Mouse (Mus musculus) adrenal gland, postnatal 36 days (tissue): Measurements from ENCODE around the gene Churc1. TPM values are rescaled to one million over a fixed set of nuclear protein-coding genes. Genes with fewer than 3 reads are reported as not detected.

Source experiments
- DNase-seq, 2 experiments: peaks; one replicate each; pipeline ENCODE4 v3.0.0; 2021; ENCODE audit warnings: mixed read lengths in 1 of 2
- long read RNA-seq, 2 experiments: library from polyadenylated mRNA; stranded (forward); transcript quantifications; one replicate each; pipeline ENCODE4 v2.0.0; 2021; ENCODE audit warnings: borderline sequencing depth in 2 of 2
- total RNA-seq, 2 experiments: library from RNA; stranded (reverse); gene quantifications; 2 replicates each; pipeline ENCODE4 v1.2.3; 2021

The Churc1 gene
- 10 to 100 TPM; 77.8 to 87.4 TPM for total RNA-seq
- long read RNA-seq, experiment 1, transcript Churc1-203 (3 exons, 462 nt), result minor isoform, 6 of 67 reads
- long read RNA-seq, experiment 1, transcript Churc1-201 (4 exons, 676 nt), result major isoform, 52 of 67 reads
- long read RNA-seq, experiment 1, partial matches to known transcripts, result 1 of 67 reads
- long read RNA-seq, experiment 1, other reads (novel, unspliced or antisense), result 8 of 67 reads
- long read RNA-seq, experiment 2, transcript Churc1-201 (4 exons, 676 nt), result major isoform, 11 of 17 reads
- long read RNA-seq, experiment 2, partial matches to known transcripts, result 2 of 17 reads
- long read RNA-seq, experiment 2, other reads (novel, unspliced or antisense), result 4 of 17 reads

DNA sequence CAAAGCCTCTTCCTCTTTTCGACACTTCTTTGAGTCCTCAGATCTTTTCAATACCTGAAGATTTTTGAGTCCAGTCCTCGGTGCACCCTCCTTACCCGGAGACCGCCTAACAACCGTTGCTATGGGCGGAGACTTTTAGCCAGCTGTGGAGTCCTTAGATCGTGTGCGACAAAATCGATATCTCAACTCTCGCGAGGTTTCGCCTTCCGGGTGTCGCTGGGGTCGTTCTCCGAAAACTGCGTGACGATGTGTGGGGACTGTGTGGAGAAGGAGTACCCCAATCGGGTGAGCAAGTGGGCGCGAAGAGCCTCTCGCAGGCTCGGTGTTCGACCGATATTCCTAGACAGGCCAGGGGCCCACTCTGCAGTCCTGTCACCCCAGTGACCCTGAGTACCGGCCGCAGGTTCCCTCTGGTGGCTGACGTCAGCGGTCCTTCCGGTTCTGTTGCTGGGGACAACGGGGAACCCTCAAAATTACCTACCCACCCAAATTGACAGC, at the start of gene Churc1, which contains the start of gene Fntb:
Gene Churc1 (plus strand): TSS at position 185 of the 498 bp plus-strand sequence.
Gene Fntb (plus strand): TSS at position 236 of the 498 bp plus-strand sequence.
- peak; percentile 92 to 94 for DNase-seq

DNA sequence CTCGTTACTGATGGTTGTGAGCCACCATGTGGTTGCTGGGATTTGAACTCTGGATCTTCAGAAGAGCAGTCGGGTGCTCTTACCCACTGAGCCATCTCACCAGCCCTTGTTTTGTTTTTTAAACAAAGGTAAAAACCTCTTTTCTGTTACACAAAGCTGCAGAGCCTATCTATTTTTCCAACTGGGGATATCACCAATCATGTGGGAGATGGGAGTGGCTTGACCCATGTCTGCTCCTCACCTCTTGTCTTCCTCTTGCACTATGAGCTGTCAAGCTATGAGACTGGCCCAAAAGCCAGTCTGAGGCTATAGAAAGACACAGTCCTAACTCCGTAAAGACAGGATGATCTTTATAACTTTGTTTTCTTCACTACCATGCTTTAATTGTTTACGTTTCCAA, 47.0 kb upstream of the Churc1 start:
- no peak for DNase-seq

GRCm38 (mm10) chr12:76720572-76720971, 44.8 kb upstream of the Churc1 start:
- no peak for DNase-seq

- DNase-seq, result peak; percentile 5 to 28
Measured at GRCm38 (mm10) chr12:76722026-76722425, 43.3 kb upstream of the Churc1 start.

DNA sequence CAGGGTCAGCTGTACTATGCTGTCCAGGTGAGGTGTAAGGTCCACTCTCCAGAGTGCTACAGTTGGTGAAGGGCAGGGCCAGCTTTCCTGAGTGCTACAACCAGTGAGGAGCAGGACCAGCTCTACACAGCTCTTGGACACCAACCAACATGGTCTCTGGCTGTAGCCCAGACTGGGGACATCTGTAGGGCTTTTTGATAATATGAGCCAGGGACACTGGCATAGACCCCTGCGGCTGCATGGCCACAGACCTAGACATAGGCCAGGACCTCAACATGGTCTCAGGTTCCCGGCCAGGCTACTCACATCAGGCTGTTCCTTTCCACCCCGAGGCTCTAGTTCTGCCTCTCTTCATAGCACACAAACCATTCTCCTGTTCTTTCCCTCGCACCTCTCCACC, 37.4 kb upstream of the Churc1 start:
- no peak for DNase-seq

GRCm38 (mm10) chr12:76750866-76751459, 14.4 kb upstream of the Churc1 start:
- DNase-seq, result no peak

DNA sequence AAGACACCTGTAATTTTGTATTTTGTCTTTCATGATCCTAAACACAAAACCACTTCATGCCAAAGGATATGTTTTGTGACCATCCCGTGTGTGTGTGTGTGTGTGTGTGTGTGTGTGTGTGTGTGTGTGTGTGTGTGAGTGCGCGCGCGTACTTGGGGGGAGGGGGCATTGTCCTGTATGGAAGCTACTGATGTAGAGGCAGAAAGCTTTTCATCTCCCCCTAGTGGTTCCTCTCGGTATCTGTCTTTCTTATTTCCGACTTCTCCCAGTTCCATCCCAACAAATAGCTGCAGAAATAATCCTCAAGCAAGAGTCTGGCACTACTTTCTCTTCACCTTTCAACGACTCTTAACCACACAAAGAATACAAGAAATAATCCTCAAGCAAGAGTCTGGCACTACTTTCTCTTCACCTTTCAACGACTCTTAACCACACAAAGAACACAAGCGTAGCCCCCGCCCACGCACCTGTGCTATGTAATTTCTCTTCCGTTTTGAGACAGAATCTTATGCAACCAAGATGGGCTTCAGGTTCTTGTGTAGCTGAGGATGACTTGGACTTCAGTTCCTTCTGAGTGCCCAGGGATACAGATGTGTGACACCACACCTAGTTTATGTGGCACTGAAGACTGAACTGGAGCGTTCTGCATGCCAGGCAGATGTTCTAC, 12.6 kb upstream of the Churc1 start:
- DNase-seq, result peak in 1 of 2 experiments; percentile 49

DNA sequence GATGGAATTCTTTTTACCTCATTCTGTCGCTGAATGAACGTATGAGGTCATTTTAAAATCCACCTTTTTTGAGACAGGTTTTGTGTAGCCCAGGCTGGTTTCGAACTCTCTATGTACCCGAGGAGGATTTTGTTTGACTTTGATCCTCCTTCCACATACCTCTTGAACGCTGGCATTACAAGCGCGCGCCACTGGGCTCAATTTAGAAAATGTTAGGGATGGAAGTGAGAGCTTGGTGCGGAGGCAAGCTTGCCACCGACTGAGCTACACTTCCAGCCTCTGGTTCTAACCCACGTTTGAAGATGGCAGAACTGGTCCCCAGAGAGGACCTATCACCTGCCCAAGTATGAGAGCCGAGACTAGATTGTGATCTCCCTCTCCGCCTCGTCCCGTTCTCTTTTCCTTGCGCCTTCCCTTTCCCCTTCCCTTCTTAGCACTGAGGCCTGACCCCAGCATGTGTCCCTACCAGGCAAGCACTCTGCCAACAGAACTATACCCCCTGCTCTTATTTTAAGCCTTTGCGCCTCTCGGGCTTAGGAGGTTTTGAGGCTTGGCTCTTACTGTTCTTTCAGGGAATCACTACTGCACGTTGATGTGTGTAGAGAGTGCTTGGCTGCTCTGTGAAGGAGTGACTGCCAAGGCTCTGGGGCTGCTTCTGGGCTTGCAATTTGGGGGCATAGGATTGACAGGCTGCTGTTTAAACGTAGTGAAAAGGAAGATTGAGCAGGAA, 728 bp downstream of the Churc1 start:
- DNase-seq, result peak in 1 of 2 experiments; percentile 8

- no peak for DNase-seq
Measured at GRCm38 (mm10) chr12:76770841-76771500, 5.6 kb downstream of the Churc1 start.

- DNase-seq, result no peak
Measured at GRCm38 (mm10) chr12:76771540-76771939, 6.2 kb downstream of the Churc1 start.

- DNase-seq, result no peak
Measured at GRCm38 (mm10) chr12:76774652-76775051, 9.3 kb downstream of the Churc1 start.

DNA sequence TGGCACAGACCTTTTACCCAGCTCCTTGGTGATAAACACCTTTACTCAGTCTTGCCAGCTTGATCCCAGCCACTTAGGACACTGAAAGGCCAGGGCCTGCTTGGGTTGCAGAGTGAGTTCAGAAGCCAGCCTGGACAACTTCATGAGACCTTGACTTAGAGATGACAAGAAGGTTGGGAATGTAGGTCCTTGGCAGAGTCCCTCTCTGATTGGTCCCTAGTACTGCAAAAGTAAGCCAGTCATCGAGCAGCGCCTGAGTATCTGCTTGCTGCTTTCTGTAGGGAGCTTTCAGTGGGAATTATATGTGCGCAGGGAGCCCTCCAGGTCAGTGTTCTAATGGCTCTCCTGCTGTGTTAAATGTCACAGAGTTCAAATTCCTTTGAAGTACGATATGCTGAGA, 9.8 kb downstream of the Churc1 start:
- DNase-seq, result peak; percentile 28

DNA sequence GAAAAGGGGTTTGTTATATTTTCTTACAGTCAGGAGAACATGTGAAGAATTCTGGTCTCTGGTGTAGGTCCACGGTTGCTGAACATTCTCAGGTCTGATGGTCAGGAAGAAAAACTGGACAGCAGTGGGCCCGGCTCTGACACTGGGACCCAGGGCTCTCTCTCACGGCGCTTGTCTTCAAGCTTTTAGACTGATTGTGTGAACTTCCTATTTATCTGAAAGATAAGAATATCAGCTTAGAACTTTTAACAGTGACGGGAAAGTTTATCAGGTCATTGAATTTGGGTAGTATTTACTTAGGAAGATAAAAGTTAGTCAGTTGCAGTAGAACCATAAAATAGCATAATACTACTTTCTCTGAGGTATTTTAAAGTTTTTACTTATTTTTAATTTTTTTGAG, 11.6 kb downstream of the Churc1 start:
- DNase-seq, result no peak

DNA sequence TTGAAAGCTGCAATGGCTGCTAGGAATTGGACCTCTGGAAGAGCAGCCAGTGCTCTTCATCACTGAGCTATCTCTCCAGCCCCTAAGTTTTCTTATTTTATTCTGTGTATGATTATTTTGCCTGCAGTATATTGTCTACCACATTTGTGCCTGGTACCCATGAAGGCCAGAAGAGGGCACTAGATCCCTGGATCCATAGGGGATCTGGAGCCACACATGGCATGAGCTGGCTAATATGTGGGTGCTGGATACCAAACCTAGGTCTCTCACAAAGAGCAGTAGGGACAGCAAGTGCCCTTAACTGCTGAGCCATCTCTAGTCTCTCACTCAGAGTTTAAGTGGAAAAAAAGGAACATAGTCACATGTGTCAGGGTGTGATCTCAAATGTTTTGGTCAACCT, 12.5 kb downstream of the Churc1 start:
- no peak for DNase-seq

DNA sequence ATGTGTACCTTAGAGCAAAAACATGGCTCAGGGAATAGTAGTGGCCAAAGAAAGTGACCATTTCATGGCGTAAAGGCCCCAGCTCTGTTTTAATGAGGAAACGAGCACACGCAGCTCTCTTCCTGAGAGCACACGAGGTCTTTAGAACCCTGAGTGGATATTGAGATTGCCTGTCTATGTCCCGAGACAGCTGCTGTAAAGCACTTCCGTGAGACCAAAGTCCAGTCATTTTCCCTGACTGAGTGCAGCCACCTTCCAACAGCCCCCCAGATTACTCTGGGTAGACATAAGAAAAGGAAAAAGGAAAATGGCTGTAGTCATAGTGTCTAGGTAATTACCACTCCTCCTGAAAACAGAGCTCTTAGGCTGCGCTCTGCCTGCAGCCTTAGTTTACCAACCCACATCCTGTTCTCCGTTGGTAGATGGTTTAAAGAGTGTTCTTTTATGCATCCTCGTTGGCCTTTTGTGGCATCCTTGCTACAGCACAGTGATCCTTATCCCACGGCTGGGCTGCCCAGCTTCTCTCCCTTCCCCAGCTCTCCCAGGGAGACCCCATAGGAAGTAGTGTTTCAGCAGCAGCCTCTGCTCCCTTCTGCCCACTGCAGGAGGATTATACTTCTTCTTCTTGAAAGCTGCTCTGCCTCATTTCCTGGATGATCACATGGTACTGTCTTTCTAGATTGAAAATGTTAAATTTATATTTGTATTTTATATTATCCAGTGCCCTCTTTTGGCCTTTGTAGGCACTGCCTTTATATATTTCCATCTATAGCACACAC, 13.2 kb downstream of the Churc1 start:
- no peak for DNase-seq

DNA sequence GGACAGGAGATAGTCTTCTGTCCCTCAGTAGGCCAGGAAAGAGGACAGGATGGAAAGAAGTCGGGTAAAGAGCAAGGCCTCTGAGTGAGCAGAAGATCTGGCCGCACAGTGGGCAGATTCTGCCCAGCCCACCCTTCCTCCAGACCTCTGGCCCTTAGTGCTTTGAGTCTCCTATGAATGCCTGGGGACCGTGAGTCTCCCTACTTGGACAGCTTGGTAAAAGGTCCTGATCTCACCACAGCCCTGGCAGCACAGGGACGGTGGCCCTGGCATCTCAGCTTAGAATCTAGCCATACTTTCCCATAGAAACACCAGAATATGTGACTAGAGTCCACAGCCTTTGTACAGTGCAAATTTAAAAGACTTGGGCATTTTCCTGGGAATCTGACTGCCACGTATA, 14.6 kb downstream of the Churc1 start:
- DNase-seq, result no peak

DNA sequence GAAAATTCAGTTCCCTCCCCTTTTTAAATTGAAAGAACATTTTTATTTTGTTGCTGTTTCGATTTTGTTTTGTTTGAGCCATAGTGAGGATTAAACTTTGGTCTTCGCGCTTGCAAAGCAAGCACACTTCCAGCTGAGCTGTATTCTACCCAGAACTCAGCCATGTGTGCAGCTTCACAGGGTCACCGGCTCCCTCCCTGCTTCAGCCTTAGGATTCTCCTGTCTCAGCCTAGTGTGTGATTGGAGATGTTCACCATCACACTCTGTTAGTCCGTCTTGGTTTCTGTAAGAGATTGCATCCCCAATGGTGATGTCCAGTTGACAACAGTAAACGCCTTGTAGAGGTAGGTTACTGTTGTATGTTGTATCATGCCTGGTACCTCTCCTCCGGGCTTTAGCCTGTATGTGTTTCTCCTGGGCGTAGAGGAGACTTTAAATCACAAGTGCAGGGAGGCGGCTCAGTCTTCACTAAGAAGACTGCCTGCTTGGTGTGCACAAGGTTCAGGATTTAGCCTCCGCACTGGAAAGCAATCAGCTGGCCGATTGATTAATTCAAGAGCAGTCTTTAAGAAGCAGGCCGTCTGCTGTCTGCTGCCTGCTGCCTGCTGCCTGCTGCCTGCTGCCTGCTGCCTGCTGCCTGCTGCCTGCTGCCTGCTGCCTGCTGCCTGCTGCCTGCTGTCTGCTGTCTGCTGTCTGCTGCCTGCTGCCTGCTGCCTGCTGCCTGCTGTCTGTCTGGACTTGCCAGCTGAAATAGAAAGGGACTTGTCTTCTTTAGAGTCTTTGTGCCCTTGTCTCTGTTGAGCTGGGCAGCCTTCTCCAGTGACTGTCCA, 15.5 kb downstream of the Churc1 start:
- no peak for DNase-seq

- peak; percentile 42 to 51 for DNase-seq
Measured at GRCm38 (mm10) chr12:76784056-76784619, 18.8 kb downstream of the Churc1 start.

DNA sequence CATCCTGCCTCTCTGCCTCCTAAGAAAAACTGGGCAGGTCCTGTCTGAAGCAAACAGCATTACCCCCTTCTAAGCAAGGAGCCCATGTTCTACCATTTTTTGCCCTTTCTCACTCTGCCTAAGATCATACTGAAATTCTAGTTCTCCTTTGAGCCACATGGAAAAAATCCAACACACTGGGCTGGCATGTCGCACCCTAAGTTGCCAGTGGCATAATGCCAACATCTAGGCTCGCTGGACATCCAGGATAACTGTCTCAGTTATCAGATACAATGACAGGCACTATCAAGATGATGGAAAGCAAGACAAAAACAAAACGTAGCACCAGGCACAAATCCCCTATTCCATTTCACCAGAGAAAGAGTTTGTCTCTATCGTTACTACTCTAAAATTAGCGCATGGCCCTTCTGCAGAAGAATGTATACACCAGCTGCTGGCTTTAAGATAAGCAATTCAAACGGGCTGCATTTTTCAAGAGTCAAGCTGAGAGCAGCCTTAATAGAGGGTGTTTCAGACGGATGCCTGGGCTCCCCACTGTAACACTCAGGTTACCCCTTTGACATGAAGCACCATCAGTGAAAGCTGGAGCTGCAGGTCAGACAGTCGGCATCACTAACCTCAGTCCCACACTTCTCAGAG, 25.2 kb downstream of the Churc1 start:
- no peak for DNase-seq
